Mouse (Mus musculus): Measurements from ENCODE around the gene Taf8. TPM values are rescaled to one million over a fixed set of nuclear protein-coding genes. Genes with fewer than 3 reads are reported as not detected.
A peak's percentile ranks its signal among the peaks of the same experiment; 100 is the strongest.
"Not testable (repeated sequence)": the region's sequence is repeated elsewhere in the genome, so short reads cannot be mapped to it uniquely, and the experiment has no call there.

The Taf8 gene
- total RNA-seq, 2 experiments from 2014 or later: 10.4 to 12.8 TPM

GRCm38 (mm10) chr17:47521551-47522258 is 19.6 kb upstream of the Taf8 start:
- intact Hi-C loops (cut with DNase I): no loop called here
- no peak for DNase-seq

GRCm38 (mm10) chr17:47518205-47518604 is 16.1 kb upstream of the Taf8 start:
- intact Hi-C loops (cut with DNase I): no loop called here
- no peak for DNase-seq

GRCm38 (mm10) chr17:47516232-47516631 is 14.1 kb upstream of the Taf8 start:
- intact Hi-C loops (cut with DNase I): no loop called here
- DNase-seq: no peak

GRCm38 (mm10) chr17:47515180-47515844 is 13.2 kb upstream of the Taf8 start:
- intact Hi-C loops (cut with DNase I): no loop called here
- no peak for DNase-seq

DNA sequence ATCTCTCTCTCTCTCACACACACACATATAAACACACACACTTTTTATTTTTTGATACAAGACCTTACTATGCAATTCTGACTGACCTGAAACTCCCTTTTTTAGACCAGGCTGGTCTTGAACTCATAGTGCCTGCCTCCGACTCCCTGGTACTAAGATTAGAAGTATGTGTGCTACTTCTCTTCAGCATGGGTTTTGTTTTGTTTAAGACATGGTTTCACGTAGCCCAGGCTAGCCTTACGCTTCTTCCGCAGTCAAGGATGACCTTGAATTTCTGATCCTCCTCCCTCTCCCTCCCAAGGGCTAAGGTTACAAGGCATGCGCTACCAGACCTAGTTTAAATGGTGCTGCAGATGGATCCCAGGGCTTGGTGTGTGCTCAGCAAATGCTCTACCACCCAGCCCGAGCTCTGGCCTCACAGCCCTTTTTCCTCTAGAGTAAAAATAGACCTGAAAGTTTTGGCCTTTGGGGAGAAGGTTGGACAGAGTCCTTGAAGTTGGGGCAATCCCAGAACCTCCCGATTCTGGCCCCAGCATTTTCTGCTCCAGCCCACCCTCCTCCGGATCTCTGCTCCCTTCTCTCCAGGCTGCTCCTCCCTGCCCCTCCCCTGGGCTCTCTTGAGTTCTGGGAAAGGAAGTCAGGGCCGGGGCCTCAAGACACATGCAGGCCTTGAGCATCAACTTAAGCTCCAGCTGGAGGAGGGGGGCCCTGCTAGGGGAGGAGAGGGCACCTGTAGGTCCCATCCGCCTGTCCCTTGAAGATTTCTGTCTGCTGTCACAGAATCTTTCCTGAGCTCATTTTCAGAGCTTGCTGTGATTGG is 11.1 kb upstream of the Taf8 start:
- no peak for DNase-seq
- intact Hi-C loops (cut with DNase I): loop anchor here (5.0 kb wide), 1 partner anchor 84 kb away; no protein-coding TSS in a partner anchor

DNA sequence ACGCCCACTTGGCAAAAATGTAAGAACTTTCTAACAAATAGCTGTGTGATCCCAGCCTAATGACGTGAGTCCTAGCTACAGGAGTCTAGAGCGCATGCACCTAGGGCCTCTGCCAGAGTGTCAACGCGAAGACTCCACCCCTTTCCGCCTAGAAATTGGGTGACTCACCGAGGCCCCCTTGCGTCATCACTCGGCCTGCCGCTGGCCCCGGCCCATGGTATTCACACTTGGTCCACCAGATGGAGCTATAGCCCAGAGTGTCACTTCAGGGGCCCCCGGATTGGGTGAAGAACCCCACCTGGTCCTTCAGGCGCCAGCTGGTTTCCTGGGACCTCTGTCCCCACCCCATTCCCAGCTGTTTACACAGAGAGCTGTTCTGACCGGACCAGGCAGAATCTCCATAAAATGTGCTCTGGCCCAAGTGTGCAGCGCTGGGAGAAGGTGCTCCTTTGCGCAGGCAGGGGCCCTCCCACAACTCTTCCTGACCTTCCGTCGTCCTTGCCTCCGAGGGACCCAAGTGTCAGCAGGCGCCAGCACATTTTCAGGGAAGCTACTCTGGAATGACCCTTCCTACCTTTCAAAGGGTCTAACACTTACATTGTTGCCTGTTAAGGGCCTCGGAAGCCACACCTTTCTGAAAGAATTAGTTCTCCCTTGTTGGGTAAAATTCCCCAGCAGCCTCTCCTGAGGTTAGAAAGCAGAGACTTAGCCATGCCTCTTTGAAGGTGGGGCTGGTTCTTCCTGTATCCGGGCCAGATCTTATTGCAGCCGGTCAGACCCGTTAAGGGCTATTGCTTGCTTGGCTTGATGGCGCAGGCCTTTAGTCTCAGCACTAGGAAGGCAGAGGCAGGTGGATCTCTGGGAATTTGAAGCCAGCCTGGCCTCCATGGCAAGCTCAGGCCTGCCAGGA is 9.3 kb upstream of the Taf8 start:
- intact Hi-C loops (cut with DNase I): loop anchor here (5.0 kb wide), 1 partner anchor 86 kb away; no protein-coding TSS in a partner anchor
- peak; percentile 97 to 98 for DNase-seq

GRCm38 (mm10) chr17:47509031-47509705 is 7.1 kb upstream of the Taf8 start:
- DNase-seq: no peak
- intact Hi-C loops (cut with DNase I): loop anchor here (5.0 kb wide), 1 partner anchor 168 kb away; no protein-coding TSS in a partner anchor

DNA sequence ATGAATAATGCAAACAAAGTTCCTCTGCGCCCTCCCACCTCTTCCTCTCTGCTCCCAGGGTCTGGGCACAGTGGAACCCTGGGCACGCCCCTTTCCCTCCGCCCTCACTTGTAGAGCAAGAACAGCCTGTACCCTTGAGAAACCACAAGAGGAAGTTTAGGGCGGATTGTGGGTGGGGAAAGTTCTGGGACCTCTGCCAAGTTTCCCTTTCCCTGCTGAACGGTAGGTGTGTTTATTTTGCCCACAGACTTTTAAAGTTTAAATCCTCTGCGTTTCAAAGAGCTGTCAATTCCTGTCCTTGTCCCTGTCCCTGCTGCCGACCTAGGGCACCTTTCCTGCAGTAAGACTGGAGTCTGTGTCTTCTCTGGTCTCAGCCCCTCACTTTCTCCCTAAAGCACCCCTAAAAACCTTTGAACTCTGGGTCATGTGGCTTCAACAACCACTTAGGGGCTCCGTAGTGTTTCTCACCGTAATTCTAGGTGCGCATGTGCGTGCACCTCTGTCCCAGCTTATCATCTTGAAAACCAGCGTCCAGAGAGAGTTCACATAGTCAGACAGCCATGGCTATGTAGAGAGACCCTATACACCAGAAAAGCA is 6.0 kb upstream of the Taf8 start:
- intact Hi-C loops (cut with DNase I): loop anchor here (5.0 kb wide), 1 partner anchor 169 kb away; no protein-coding TSS in a partner anchor
- peak; percentile 85 to 94 for DNase-seq

- no peak for DNase-seq
- intact Hi-C loops (cut with DNase I): loop anchor here (5.0 kb wide), 1 partner anchor 170 kb away; no protein-coding TSS in a partner anchor
Measured at GRCm38 (mm10) chr17:47507523-47507922, 5.4 kb upstream of the Taf8 start.

DNA sequence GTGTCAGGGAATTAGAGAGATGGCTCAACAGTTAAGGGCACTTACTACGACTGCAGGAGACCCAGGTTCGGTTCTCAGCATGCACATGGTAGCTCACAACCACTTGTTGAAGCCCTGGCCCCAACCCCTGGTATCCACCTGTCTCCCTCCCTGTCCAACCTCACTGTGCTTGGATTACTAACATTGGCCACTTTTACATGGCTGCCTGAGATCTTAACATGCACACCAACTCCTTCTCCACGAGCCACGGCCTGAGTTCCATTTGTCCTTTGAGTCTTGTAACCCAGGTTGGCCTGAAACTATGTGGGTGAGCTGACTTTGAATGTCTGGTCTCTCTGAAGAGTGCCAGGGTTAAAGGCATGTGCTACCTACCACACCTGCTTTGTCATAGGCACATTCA is 4.6 kb upstream of the Taf8 start:
- intact Hi-C loops (cut with DNase I): loop anchor here (5.0 kb wide), 1 partner anchor 171 kb away; no protein-coding TSS in a partner anchor
- DNase-seq: no peak

- intact Hi-C loops (cut with DNase I): loop anchor here (5.0 kb wide), 1 partner anchor 171 kb away; no protein-coding TSS in a partner anchor
- no peak for DNase-seq
Measured at GRCm38 (mm10) chr17:47506042-47506441, 4.0 kb upstream of the Taf8 start.

DNA sequence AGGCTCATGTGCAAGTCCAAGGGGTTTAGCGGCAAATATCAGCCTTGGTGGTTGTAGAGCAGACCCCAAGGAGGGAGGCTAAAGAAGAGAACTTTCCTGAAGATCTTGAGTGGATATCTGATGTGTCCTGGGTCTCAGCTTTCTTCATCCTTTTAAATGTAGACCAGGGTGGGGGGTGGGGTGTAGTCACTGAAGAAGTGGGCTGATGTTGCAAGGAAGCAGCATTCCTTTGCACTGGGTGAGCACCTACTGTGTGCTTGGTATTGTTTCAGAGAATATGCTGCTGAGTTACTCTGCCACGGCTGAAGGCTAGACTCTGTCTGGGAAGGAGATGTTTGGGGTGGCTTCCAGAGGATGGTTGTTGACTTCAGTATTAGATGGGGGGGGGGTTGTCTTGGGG is 3.5 kb upstream of the Taf8 start:
- intact Hi-C loops (cut with DNase I): loop anchor here (5.0 kb wide), 1 partner anchor 172 kb away; no protein-coding TSS in a partner anchor
- no peak for DNase-seq

- peak; percentile 62 to 80 for DNase-seq
- intact Hi-C loops (cut with DNase I): loop anchor here (5.0 kb wide), 2 partner anchors 172 to 182 kb away; partner anchors contain the start of genes Frs3 and Tomm6
Measured at GRCm38 (mm10) chr17:47504941-47505346, 2.9 kb upstream of the Taf8 start, which contains the start of gene Ccnd3. Ccnd3 (plus strand) TSS chr17:47505051.

- intact Hi-C loops (cut with DNase I): loop anchor here (5.0 kb wide), 1 partner anchor 183 kb away; the partner anchor contains the start of genes Frs3 and Tomm6
Measured at GRCm38 (mm10) chr17:47504228-47504627, 2.1 kb upstream of the Taf8 start.

DNA sequence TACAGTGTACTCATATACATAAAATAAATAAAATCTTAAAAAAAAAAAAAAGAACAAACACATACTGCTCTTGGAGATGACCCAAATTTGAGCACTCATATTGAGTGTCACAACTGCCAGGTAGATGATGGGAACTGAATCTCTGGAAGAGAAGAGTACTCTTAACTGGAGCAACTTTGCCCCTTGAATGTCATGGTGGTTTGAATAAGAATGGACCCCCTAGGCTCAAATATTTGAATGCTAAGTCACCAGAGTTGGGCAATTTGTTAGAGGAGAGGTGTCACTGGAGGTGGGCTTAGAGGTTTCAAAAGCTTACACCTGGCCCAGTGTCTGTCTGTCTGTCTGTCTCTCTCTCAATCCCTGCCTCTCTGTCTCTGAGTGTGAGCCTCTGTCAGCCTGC is 1.6 kb upstream of the Taf8 start:
- intact Hi-C loops (cut with DNase I): loop anchor here (5.0 kb wide), 1 partner anchor 184 kb away; the partner anchor contains the start of genes Frs3 and Tomm6
- no peak for DNase-seq

More at GRCm38 (mm10) chr17:47504228-47504627, 2.1 kb upstream of the Taf8 start:
- DNase-seq: no peak

DNA sequence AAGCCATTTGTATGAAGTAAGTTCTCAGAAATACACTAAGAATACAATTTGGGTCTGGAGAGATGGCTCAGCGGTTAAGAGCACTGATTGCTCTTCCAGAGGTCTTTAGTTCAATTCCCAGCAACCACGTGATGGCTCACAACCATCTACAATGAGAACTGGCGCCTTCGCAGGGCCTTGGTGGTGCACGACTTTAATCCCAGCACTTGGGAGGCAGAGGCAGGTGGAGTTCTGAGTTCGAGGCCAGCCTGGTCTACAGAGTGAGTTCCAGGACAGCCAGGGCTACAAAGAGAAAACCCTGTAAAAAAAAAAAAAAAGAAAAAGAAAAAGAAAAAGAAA is 584 bp upstream of the Taf8 start:
- DNase-seq: not testable (repeated sequence)
- intact Hi-C loops (cut with DNase I): loop anchor here (5.0 kb wide), 1 partner anchor 185 kb away; the partner anchor contains the start of genes Frs3 and Tomm6

DNA sequence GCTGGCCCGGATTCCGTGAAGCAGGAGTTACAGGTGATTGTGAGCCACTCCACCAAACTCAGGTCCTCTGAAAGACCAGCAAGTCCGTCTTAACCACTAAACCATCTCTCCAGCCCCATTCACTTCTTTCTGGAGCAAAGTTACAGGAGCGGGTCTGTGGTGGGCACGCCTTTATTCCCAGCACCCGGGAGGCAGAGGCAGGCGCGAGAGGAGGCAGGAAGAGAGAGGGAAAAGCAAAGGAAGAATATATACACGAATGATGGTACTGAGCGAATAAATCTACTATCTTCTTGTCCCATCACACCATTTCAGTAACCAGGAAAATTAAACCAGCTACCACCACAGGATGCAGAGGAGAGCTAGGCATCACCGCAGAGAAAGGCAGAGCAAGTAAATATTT is 561 bp downstream of the Taf8 start:
- intact Hi-C loops (cut with DNase I): loop anchor here (5.0 kb wide), 1 partner anchor 186 kb away; the partner anchor contains the start of genes Frs3 and Tomm6
- DNase-seq: no peak

GRCm38 (mm10) chr17:47494132-47494531 is 8.0 kb downstream of the Taf8 start:
- intact Hi-C loops (cut with DNase I): no loop called here
- DNase-seq: no peak

All from gastrocnemius, postnatal 36 days (tissue).